Mouse (Mus musculus) embryo, embryonic 9.5 days (tissue): Measurements from ENCODE around the gene Gm17361.
"Not testable (repeated sequence)": the region's sequence is repeated elsewhere in the genome, so short reads cannot be mapped to it uniquely, and the experiment has no call there.

Experiments used
- DNase-seq: peaks from one replicate; pipeline ENCODE4 v3.0.0-alpha.2; 2017; ENCODE audit errors: extremely low spot score

Gene Gm17361

GRCm38 (mm10) chrX:125003863-125004262, at the start of gene Gm17361:
TSS of gene Gm17361 (plus strand) at chrX:125004163.
- not testable (repeated sequence) for DNase-seq
